Mouse (Mus musculus): Measurements from ENCODE around the gene Iqschfp. TPM values are rescaled to one million over a fixed set of nuclear protein-coding genes. Genes with fewer than 3 reads are reported as not detected.

Iqschfp gene
- polyA plus RNA-seq, 1 experiment from 2014 or later: not detected

GRCm38 (mm10) chr3:68585213-68585612, 693.2 kb downstream of the Iqschfp start:
- no peak overlapping the region for H3K4me3 ChIP-seq (ENCODE audit: low read depth, low read length)
- TF ChIP-seq EP300 (IDR thresholded peaks at IDR 0.05): 0 out of 2 replicates have a peak, but pooled peaks have one; percentile 14
- no peak for TF ChIP-seq CTCF (IDR thresholded peaks at IDR 0.05)
- ATAC-seq (no peak), DNase-seq (ENCODE audit: low spot score) (no peak)
- no peaks in the 10 kb centered on the region for H3K9me3 ChIP-seq (ENCODE audit: low read length)
- H3K4me1 ChIP-seq (ENCODE audit: insufficient read depth, low read depth, low read length): peaks cover 7% of the 10 kb centered on the region; the same call in 1 of the 2 replicates
- peak overlapping the region; percentile 4; the same call in 1 of the 2 replicates for H3K4me2 ChIP-seq (replicated peaks; ENCODE audit: low read depth, low read length)
- no peak overlapping the region for H3K9ac ChIP-seq (replicated peaks; ENCODE audit: low read depth)
- H3K27ac ChIP-seq (ENCODE audit: low read length): no peak overlapping the region
- H3K36me3 ChIP-seq (ENCODE audit: insufficient read depth, low read length): no peaks in the 10 kb centered on the region
- WGBS: 65% methylated on average over 4 of the region's 4 CpGs
- no peaks in the 10 kb centered on the region for H3K27me3 ChIP-seq (replicated peaks; ENCODE audit: insufficient read depth, low read length)

GRCm38 (mm10) chr3:68586646-68587064, 694.6 kb downstream of the Iqschfp start:
- no peak overlapping the region for H3K4me2 ChIP-seq (replicated peaks; ENCODE audit: low read depth, low read length)
- peaks cover 7% of the 10 kb centered on the region; the same call in 1 of the 2 replicates for H3K4me1 ChIP-seq (ENCODE audit: insufficient read depth, low read depth, low read length)
- no peak overlapping the region for H3K9ac ChIP-seq (replicated peaks; ENCODE audit: low read depth)
- H3K4me3 ChIP-seq (ENCODE audit: low read depth, low read length): no peak overlapping the region
- H3K27ac ChIP-seq (ENCODE audit: low read length): no peak overlapping the region
- no peaks in the 10 kb centered on the region for H3K9me3 ChIP-seq (ENCODE audit: low read length)
- TF ChIP-seq CTCF (IDR thresholded peaks at IDR 0.05) (no peak), EP300 (IDR thresholded peaks at IDR 0.05) (no peak)
- no peaks in the 10 kb centered on the region for H3K27me3 ChIP-seq (replicated peaks; ENCODE audit: insufficient read depth, low read length)
- no peaks in the 10 kb centered on the region for H3K36me3 ChIP-seq (ENCODE audit: insufficient read depth, low read length)
- DNase-seq (ENCODE audit: low spot score) (no peak), ATAC-seq (no peak)
- 39% methylated on average over 9 of the region's 9 CpGs for WGBS

GRCm38 (mm10) chr3:68587567-68588245, 695.7 kb downstream of the Iqschfp start:
- no peaks in the 10 kb centered on the region for H3K36me3 ChIP-seq (ENCODE audit: insufficient read depth, low read length)
- TF ChIP-seq EP300 (IDR thresholded peaks at IDR 0.05) (no peak), CTCF (IDR thresholded peaks at IDR 0.05) (no peak)
- no peaks in the 10 kb centered on the region for H3K9me3 ChIP-seq (ENCODE audit: low read length)
- H3K27ac ChIP-seq (ENCODE audit: low read length): no peak overlapping the region
- DNase-seq (ENCODE audit: low spot score) (no peak), ATAC-seq (no peak)
- WGBS: 79% methylated on average over 10 of the region's 10 CpGs
- no peak overlapping the region for H3K4me2 ChIP-seq (replicated peaks; ENCODE audit: low read depth, low read length)
- H3K27me3 ChIP-seq (replicated peaks; ENCODE audit: insufficient read depth, low read length): no peaks in the 10 kb centered on the region
- H3K4me3 ChIP-seq (ENCODE audit: low read depth, low read length): no peak overlapping the region
- peaks cover 4% of the 10 kb centered on the region; the same call in 1 of the 2 replicates for H3K4me1 ChIP-seq (ENCODE audit: insufficient read depth, low read depth, low read length)
- H3K9ac ChIP-seq (replicated peaks; ENCODE audit: low read depth): no peak overlapping the region

GRCm38 (mm10) chr3:68589220-68589840, 697.3 kb downstream of the Iqschfp start:
- Histone ChIP-seq H3K36me3 (ENCODE audit: insufficient read depth, low read length) (no peaks in the 10 kb centered on the region), H3K9ac (replicated peaks; ENCODE audit: low read depth) (no peak overlapping the region), H3K27ac (ENCODE audit: low read length) (no peak overlapping the region), H3K4me2 (replicated peaks; ENCODE audit: low read depth, low read length) (no peak overlapping the region), H3K9me3 (ENCODE audit: low read length) (no peaks in the 10 kb centered on the region), H3K27me3 (replicated peaks; ENCODE audit: insufficient read depth, low read length) (no peaks in the 10 kb centered on the region), H3K4me3 (ENCODE audit: low read depth, low read length) (no peak overlapping the region), H3K4me1 (ENCODE audit: insufficient read depth, low read depth, low read length) (no peaks in the 10 kb centered on the region)
- DNase-seq (ENCODE audit: low spot score) (no peak), ATAC-seq (peak; percentile 3; the same call in 1 of the 2 replicates)
- no peak for TF ChIP-seq CTCF (IDR thresholded peaks at IDR 0.05)
- TF ChIP-seq EP300 (IDR thresholded peaks at IDR 0.05): no peak
- 76% methylated on average over 9 of the region's 9 CpGs for WGBS

- 66% methylated on average over 8 of the region's 8 CpGs for WGBS
- Histone ChIP-seq H3K36me3 (ENCODE audit: insufficient read depth, low read length) (no peaks in the 10 kb centered on the region), H3K4me2 (replicated peaks; ENCODE audit: low read depth, low read length) (no peak overlapping the region), H3K4me1 (ENCODE audit: insufficient read depth, low read depth, low read length) (no peaks in the 10 kb centered on the region), H3K4me3 (ENCODE audit: low read depth, low read length) (no peak overlapping the region), H3K27ac (ENCODE audit: low read length) (no peak overlapping the region), H3K27me3 (replicated peaks; ENCODE audit: insufficient read depth, low read length) (no peaks in the 10 kb centered on the region), H3K9me3 (ENCODE audit: low read length) (no peaks in the 10 kb centered on the region), H3K9ac (replicated peaks; ENCODE audit: low read depth) (no peak overlapping the region)
- DNase-seq (ENCODE audit: low spot score) (no peak), ATAC-seq (peak; percentile 49)
- TF ChIP-seq CTCF (IDR thresholded peaks at IDR 0.05) (no peak), EP300 (IDR thresholded peaks at IDR 0.05) (no peak)
Measured at GRCm38 (mm10) chr3:68590436-68590835, 698.4 kb downstream of the Iqschfp start.

DNA sequence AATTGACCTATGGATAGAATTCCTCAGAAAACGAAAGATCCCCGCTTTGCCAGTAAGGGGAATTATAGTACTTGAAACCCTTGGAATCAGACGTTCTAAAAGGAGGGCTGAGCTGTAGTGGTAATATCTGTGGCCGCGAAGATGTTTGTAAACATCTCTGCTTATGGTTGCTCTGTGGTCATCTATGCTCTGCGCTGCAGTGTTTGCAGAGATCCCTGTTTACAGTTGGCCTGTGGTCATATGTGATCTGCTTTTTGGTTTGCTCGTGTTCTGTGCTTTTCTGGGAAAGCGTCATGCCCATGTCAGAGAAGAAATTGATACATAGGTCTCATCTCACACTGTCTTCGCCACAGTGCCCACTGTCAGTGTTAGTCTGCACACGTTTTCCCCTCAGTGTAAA, 700.5 kb downstream of the Iqschfp start:
- H3K9me3 ChIP-seq (ENCODE audit: low read length): no peaks in the 10 kb centered on the region
- no peak overlapping the region for H3K4me2 ChIP-seq (replicated peaks; ENCODE audit: low read depth, low read length)
- no peaks in the 10 kb centered on the region for H3K36me3 ChIP-seq (ENCODE audit: insufficient read depth, low read length)
- H3K9ac ChIP-seq (replicated peaks; ENCODE audit: low read depth): no peak overlapping the region
- no peak for TF ChIP-seq CTCF (IDR thresholded peaks at IDR 0.05)
- TF ChIP-seq EP300 (IDR thresholded peaks at IDR 0.05): no peak
- no peaks in the 10 kb centered on the region for H3K4me1 ChIP-seq (ENCODE audit: insufficient read depth, low read depth, low read length)
- DNase-seq (ENCODE audit: low spot score): no peak
- ATAC-seq: no peak
- no peak overlapping the region for H3K27ac ChIP-seq (ENCODE audit: low read length)
- no peaks in the 10 kb centered on the region for H3K27me3 ChIP-seq (replicated peaks; ENCODE audit: insufficient read depth, low read length)
- WGBS: 64% methylated on average over 10 of the region's 10 CpGs
- H3K4me3 ChIP-seq (ENCODE audit: low read depth, low read length): no peak overlapping the region

Data from lung, postnatal 0 days (tissue).